Mouse (Mus musculus): ENCODE data around the gene Nfkb1. TPM values are rescaled to one million over a fixed set of nuclear protein-coding genes. Genes with fewer than 3 reads are reported as not detected.

Nfkb1 gene
- polyA plus RNA-seq, 1 experiment from 2014 or later: 15.3 TPM

DNA sequence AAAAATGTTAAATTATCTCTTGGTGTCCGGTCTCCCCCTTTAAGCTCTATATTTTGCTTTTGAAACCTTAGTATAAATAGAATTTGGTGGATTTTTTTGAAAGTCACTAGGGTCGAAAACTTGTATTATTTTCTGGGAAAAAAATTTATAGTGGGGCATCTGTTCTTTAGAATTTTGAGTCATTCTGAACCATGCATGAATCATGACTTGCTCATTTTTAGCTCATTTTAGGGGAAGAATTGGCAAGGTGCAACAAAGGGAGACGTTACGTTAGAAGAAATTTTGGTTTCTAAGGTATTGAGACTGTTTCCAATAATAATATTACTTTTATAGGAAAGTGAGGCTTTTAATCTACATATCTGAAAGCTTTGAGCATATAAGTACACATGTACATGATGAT lies 20.3 kb upstream of the Nfkb1 start:
- 91% methylated on average over 4 of the region's 4 CpGs for WGBS
- DNase-seq (ENCODE audit: low spot score) (no peak), ATAC-seq (ENCODE audit: insufficient read depth, low FRiP score, low TSS enrichment) (no peak)
- Histone ChIP-seq H3K27me3 (ENCODE audit: control insufficient read depth, insufficient read depth, low read length) (no peaks in the 10 kb centered on the region), H3K36me3 (ENCODE audit: control insufficient read depth, insufficient read depth, low read length) (no peaks in the 10 kb centered on the region), H3K4me1 (ENCODE audit: control insufficient read depth, insufficient read depth, low read length) (no peaks in the 10 kb centered on the region), H3K4me2 (ENCODE audit: low read depth) (no peak overlapping the region), H3K4me3 (ENCODE audit: low read depth, low read length) (no peak overlapping the region), H3K27ac (ENCODE audit: low read depth, low read length) (no peak overlapping the region), H3K9ac (ENCODE audit: low read length) (no peak overlapping the region), H3K9me3 (ENCODE audit: control insufficient read depth, low read length) (no peaks in the 10 kb centered on the region)

GRCm38 (mm10) chr3:135711040-135711570 lies 19.8 kb upstream of the Nfkb1 start:
- no peak for ATAC-seq (ENCODE audit: insufficient read depth, low FRiP score, low TSS enrichment)
- no peak for DNase-seq (ENCODE audit: low spot score)
- Histone ChIP-seq H3K4me1 (ENCODE audit: control insufficient read depth, insufficient read depth, low read length) (no peaks in the 10 kb centered on the region), H3K27me3 (ENCODE audit: control insufficient read depth, insufficient read depth, low read length) (no peaks in the 10 kb centered on the region), H3K9ac (ENCODE audit: low read length) (no peak overlapping the region), H3K9me3 (ENCODE audit: control insufficient read depth, low read length) (no peaks in the 10 kb centered on the region), H3K4me3 (ENCODE audit: low read depth, low read length) (no peak overlapping the region), H3K27ac (ENCODE audit: low read depth, low read length) (no peak overlapping the region), H3K36me3 (ENCODE audit: control insufficient read depth, insufficient read depth, low read length) (no peaks in the 10 kb centered on the region), H3K4me2 (ENCODE audit: low read depth) (no peak overlapping the region)
- 94% methylated on average over 9 of the region's 9 CpGs for WGBS

DNA sequence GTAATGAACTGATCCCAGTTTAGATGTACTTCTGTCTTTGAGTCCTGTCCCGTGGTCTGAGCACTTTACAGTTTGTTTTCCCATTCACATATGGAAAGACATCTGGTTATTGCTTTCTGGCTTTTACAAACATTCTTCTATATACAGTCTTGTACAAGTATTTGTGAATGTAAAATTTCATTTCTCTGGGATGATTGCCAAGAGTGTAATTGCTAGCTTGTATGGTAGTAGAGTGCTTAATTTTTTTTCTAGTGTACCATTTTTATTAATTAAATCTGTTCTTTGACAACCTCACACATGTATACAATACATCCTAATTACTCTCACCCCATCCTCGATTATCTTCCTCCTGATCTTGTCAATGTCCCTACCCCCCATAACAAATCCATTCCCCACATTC lies 12.0 kb upstream of the Nfkb1 start:
- H3K27ac ChIP-seq (ENCODE audit: low read depth, low read length): no peak overlapping the region
- no peaks in the 10 kb centered on the region for H3K36me3 ChIP-seq (ENCODE audit: control insufficient read depth, insufficient read depth, low read length)
- no peak for ATAC-seq (ENCODE audit: insufficient read depth, low FRiP score, low TSS enrichment)
- no peaks in the 10 kb centered on the region for H3K4me1 ChIP-seq (ENCODE audit: control insufficient read depth, insufficient read depth, low read length)
- DNase-seq (ENCODE audit: low spot score): no peak
- WGBS: 77% methylated on average over 2 of the region's 2 CpGs
- no peak overlapping the region for H3K4me3 ChIP-seq (ENCODE audit: low read depth, low read length)
- no peaks in the 10 kb centered on the region for H3K9me3 ChIP-seq (ENCODE audit: control insufficient read depth, low read length)
- no peak overlapping the region for H3K9ac ChIP-seq (ENCODE audit: low read length)
- no peaks in the 10 kb centered on the region for H3K27me3 ChIP-seq (ENCODE audit: control insufficient read depth, insufficient read depth, low read length)
- no peak overlapping the region for H3K4me2 ChIP-seq (ENCODE audit: low read depth)

GRCm38 (mm10) chr3:135702658-135703057 lies 11.3 kb upstream of the Nfkb1 start:
- Histone ChIP-seq H3K36me3 (ENCODE audit: control insufficient read depth, insufficient read depth, low read length) (no peaks in the 10 kb centered on the region), H3K27ac (ENCODE audit: low read depth, low read length) (no peak overlapping the region), H3K27me3 (ENCODE audit: control insufficient read depth, insufficient read depth, low read length) (no peaks in the 10 kb centered on the region), H3K9ac (ENCODE audit: low read length) (no peak overlapping the region), H3K4me3 (ENCODE audit: low read depth, low read length) (no peak overlapping the region), H3K4me2 (ENCODE audit: low read depth) (no peak overlapping the region), H3K9me3 (ENCODE audit: control insufficient read depth, low read length) (no peaks in the 10 kb centered on the region), H3K4me1 (ENCODE audit: control insufficient read depth, insufficient read depth, low read length) (no peaks in the 10 kb centered on the region)
- ATAC-seq (ENCODE audit: insufficient read depth, low FRiP score, low TSS enrichment) (no peak), DNase-seq (ENCODE audit: low spot score) (no peak)
- 93% methylated on average over 5 of the region's 5 CpGs for WGBS

DNA sequence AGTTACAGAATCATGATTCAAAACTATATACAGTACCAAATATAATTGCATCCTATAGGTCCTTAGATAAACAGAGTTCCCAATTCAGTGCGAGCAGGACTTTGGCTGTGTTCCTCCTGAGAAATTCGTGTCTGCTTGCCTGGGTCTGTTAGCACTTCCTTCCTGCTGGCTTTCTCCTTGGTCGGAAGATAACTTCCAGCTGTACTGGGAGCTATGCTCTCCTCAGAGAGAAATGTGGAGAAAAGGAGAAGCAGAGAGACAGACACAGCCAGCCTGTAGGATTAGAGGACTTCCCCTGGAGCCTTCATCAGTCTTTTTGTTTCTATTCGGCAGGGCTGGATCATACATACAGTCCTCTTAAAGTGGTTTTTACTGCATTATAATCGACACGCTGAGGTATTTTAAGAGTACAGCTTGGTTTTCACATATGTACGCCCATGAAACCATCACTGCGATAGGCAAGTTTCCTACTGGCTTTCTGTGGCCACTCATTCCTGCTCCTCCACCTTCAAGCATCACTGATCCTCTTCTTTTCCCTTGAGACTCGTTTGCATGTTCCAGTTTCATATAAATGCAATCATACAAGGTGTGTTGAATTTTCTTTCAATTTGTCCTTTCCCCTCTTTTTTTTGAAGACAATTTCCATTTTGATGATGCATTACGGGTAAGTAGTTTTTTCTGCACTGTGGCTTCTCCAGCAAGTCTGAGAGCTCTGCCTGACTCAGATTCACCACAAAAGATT lies 8.3 kb upstream of the Nfkb1 start:
- ATAC-seq (ENCODE audit: insufficient read depth, low FRiP score, low TSS enrichment): no peak
- no peaks in the 10 kb centered on the region for H3K4me1 ChIP-seq (ENCODE audit: control insufficient read depth, insufficient read depth, low read length)
- 72% methylated on average over 10 of the region's 10 CpGs for WGBS
- no peak for DNase-seq (ENCODE audit: low spot score)
- no peaks in the 10 kb centered on the region for H3K9me3 ChIP-seq (ENCODE audit: control insufficient read depth, low read length)
- H3K27me3 ChIP-seq (ENCODE audit: control insufficient read depth, insufficient read depth, low read length): no peaks in the 10 kb centered on the region
- H3K4me2 ChIP-seq (ENCODE audit: low read depth): no peak overlapping the region
- no peaks in the 10 kb centered on the region for H3K36me3 ChIP-seq (ENCODE audit: control insufficient read depth, insufficient read depth, low read length)
- no peak overlapping the region for H3K4me3 ChIP-seq (ENCODE audit: low read depth, low read length)
- H3K27ac ChIP-seq (ENCODE audit: low read depth, low read length): 0 out of 2 replicates have a peak overlapping the region, but pooled peaks have one; percentile 14
- H3K9ac ChIP-seq (ENCODE audit: low read length): no peak overlapping the region

DNA sequence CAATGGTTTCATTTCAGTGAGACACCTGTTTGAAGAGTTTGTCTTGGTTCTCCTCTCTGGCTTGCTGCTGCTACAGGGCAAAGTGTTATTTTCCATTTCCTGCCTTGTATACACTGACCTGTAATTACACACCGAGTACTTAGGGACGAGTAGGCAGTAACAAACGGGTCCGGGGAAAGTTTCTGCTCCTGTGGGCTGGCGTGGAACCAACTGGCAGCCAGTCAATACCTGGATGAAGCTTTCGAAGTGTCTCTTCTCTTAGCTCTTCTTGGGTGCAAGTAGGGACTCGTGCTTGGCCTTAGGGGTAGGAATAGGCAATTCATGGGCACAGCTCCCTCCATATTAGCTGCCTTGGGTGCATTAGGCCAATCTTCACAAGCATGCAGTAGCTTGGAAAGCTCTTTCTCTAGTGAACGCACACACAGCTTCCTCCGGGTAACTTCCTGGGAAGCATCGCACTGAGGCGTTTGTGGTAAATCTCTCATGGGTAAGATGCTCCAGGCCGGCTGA lies 7.2 kb upstream of the Nfkb1 start:
- no peak overlapping the region for H3K4me2 ChIP-seq (ENCODE audit: low read depth)
- no peak overlapping the region for H3K9ac ChIP-seq (ENCODE audit: low read length)
- H3K4me3 ChIP-seq (ENCODE audit: low read depth, low read length): no peak overlapping the region
- H3K27ac ChIP-seq (ENCODE audit: low read depth, low read length): no peak overlapping the region
- H3K4me1 ChIP-seq (ENCODE audit: control insufficient read depth, insufficient read depth, low read length): no peaks in the 10 kb centered on the region
- WGBS: 78% methylated on average over 12 of the region's 12 CpGs
- no peaks in the 10 kb centered on the region for H3K27me3 ChIP-seq (ENCODE audit: control insufficient read depth, insufficient read depth, low read length)
- no peaks in the 10 kb centered on the region for H3K36me3 ChIP-seq (ENCODE audit: control insufficient read depth, insufficient read depth, low read length)
- no peaks in the 10 kb centered on the region for H3K9me3 ChIP-seq (ENCODE audit: control insufficient read depth, low read length)
- ATAC-seq (ENCODE audit: insufficient read depth, low FRiP score, low TSS enrichment): no peak
- DNase-seq (ENCODE audit: low spot score): no peak

- Histone ChIP-seq H3K4me1 (ENCODE audit: control insufficient read depth, insufficient read depth, low read length) (no peaks in the 10 kb centered on the region), H3K36me3 (ENCODE audit: control insufficient read depth, insufficient read depth, low read length) (no peaks in the 10 kb centered on the region), H3K27me3 (ENCODE audit: control insufficient read depth, insufficient read depth, low read length) (no peaks in the 10 kb centered on the region), H3K4me2 (ENCODE audit: low read depth) (no peak overlapping the region), H3K9ac (ENCODE audit: low read length) (no peak overlapping the region), H3K4me3 (ENCODE audit: low read depth, low read length) (no peak overlapping the region), H3K27ac (ENCODE audit: low read depth, low read length) (no peak overlapping the region), H3K9me3 (ENCODE audit: control insufficient read depth, low read length) (no peaks in the 10 kb centered on the region)
- WGBS: 88% methylated on average over 8 of the region's 8 CpGs
- no peak for ATAC-seq (ENCODE audit: insufficient read depth, low FRiP score, low TSS enrichment)
- no peak for DNase-seq (ENCODE audit: low spot score)
Measured at GRCm38 (mm10) chr3:135696262-135696661, 4.9 kb upstream of the Nfkb1 start.

DNA sequence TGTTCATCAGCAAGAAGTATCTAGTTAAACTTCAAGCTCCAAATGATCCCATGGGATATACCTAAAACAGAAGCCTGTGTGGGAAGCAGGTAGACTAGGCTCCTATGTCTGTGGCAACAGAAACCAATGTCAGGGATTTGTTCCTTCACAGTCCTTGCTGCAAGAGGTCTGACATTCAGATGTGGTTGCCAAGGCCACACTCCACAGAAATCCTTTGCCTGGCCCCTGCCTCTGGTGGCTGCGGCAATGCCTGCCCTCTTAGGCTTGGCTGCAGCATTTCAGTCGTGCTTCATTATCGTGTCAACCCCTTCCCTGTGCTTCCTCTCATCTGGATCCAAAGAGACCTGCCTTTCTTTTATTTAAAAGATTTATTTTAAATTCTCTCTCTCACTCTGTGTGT lies 1.7 kb upstream of the Nfkb1 start:
- 8% methylated on average over 3 of the region's 3 CpGs for WGBS
- peak; percentile 30 for DNase-seq (ENCODE audit: low spot score)
- Histone ChIP-seq H3K36me3 (ENCODE audit: control insufficient read depth, insufficient read depth, low read length) (0 out of 2 replicates have a peak, but pooled peaks cover under 1% of the 10 kb centered on the region), H3K4me3 (ENCODE audit: low read depth, low read length) (no peak overlapping the region), H3K4me1 (ENCODE audit: control insufficient read depth, insufficient read depth, low read length) (peaks cover 7% of the 10 kb centered on the region; the same call in 1 of the 2 replicates), H3K27me3 (ENCODE audit: control insufficient read depth, insufficient read depth, low read length) (no peaks in the 10 kb centered on the region), H3K9ac (ENCODE audit: low read length) (no peak overlapping the region), H3K9me3 (ENCODE audit: control insufficient read depth, low read length) (no peaks in the 10 kb centered on the region), H3K4me2 (ENCODE audit: low read depth) (no peak overlapping the region), H3K27ac (ENCODE audit: low read depth, low read length) (no peak overlapping the region)
- no peak for ATAC-seq (ENCODE audit: insufficient read depth, low FRiP score, low TSS enrichment)

All from neural tube, embryonic 11.5 days (tissue).